ENCODE assay signal across 9 mouse cellular contexts in genomic region chr2:137115241-137116024, GRCm38 (mm10). TPM values are rescaled to one million over a fixed set of nuclear protein-coding genes. Genes with fewer than 3 reads are reported as not detected.
A peak's percentile ranks its signal among the peaks of the same experiment; 100 is the strongest.
DNase-seq lines count a peak whose midpoint lies in the region; ATAC-seq lines count a peak whose summit lies in the region.
"Had no signal": no experiment of that assay in that cellular context is flagged by ENCODE, and none has a peak within 500 bp of the region (broad histone marks: within the 10 kb centered on the region; RNA-seq: fewer than 3 reads in every experiment).

No protein-coding gene starts in this region.

- peaks cover 67% of the 10 kb centered on the region for H3K4me1 ChIP-seq in forebrain, embryonic 12.5 days
- peaks cover 63% of the 10 kb centered on the region for H3K4me1 ChIP-seq in hindbrain, embryonic 13.5 days (replicated peaks)
- H3K4me1 ChIP-seq in liver, embryonic 15.5 days (replicated peaks), result peaks cover 20% of the 10 kb centered on the region

- H3K4me2 ChIP-seq in forebrain, embryonic 12.5 days, result peak overlapping the region; percentile 89
- peak overlapping the region; percentile 95 for H3K4me2 ChIP-seq in hindbrain, embryonic 13.5 days
- peak overlapping the region; percentile 72 for H3K4me2 ChIP-seq in liver, embryonic 15.5 days

- peak overlapping the region; percentile 93 for H3K27ac ChIP-seq in forebrain, embryonic 12.5 days
- H3K27ac ChIP-seq in hindbrain, embryonic 13.5 days, result peak overlapping the region; percentile 84
- H3K27ac ChIP-seq in liver, embryonic 15.5 days (replicated peaks), result no peak overlapping the region

- no peaks in the 10 kb centered on the region for H3K36me3 ChIP-seq in forebrain, embryonic 12.5 days (replicated peaks)
- no peaks in the 10 kb centered on the region for H3K36me3 ChIP-seq in hindbrain, embryonic 13.5 days
- H3K36me3 ChIP-seq in liver, embryonic 15.5 days (replicated peaks), result no peaks in the 10 kb centered on the region

- H3K9ac ChIP-seq in forebrain, embryonic 12.5 days, result peak overlapping the region; percentile 78
- H3K9ac ChIP-seq in hindbrain, embryonic 13.5 days, result peak overlapping the region; percentile 86
- H3K9ac ChIP-seq in liver, embryonic 15.5 days, result no peak overlapping the region

- peak; percentile 26 to 29 for DNase-seq in cerebellum, postnatal 10 days
- DNase-seq in cerebellum, adult 8-10 months, result no peak
- DNase-seq in ZHBTc4 (ENCODE audit: low read depth, low spot score), result peak; percentile 41
- peak; percentile 64 for DNase-seq in neural tube, embryonic 10.5 days (ENCODE audit: extremely low spot score, low spot score)
- DNase-seq in spleen, adult 18-20 months, result no peak

- H3K9me3 ChIP-seq in forebrain, embryonic 12.5 days, result no peaks in the 10 kb centered on the region
- H3K9me3 ChIP-seq in hindbrain, embryonic 13.5 days, result no peaks in the 10 kb centered on the region
- no peaks in the 10 kb centered on the region for H3K9me3 ChIP-seq in liver, embryonic 15.5 days (replicated peaks)

- WGBS in forebrain, embryonic 12.5 days, result under 1% methylated on average over 40 of the region's 40 CpGs
- under 1% methylated on average over 40 of the region's 40 CpGs for WGBS in hindbrain, embryonic 13.5 days
- under 1% methylated on average over 40 of the region's 40 CpGs for WGBS in liver, embryonic 15.5 days (ENCODE audit: insufficient replicate concordance)

- H3K4me3 ChIP-seq in forebrain, embryonic 12.5 days (replicated peaks), result peak overlapping the region; percentile 67
- H3K4me3 ChIP-seq in hindbrain, embryonic 13.5 days, result peak overlapping the region; percentile 69
- peak overlapping the region; percentile 63 for H3K4me3 ChIP-seq in liver, embryonic 15.5 days (replicated peaks)

- H3K27me3 ChIP-seq in forebrain, embryonic 12.5 days, result peaks cover 19% of the 10 kb centered on the region
- peaks cover 18% of the 10 kb centered on the region for H3K27me3 ChIP-seq in hindbrain, embryonic 13.5 days
- H3K27me3 ChIP-seq in liver, embryonic 15.5 days, result peaks cover 58% of the 10 kb centered on the region
- H3K27me3 ChIP-seq: CH12.LX had no signal

- ATAC-seq in forebrain, embryonic 12.5 days (ENCODE audit: low FRiP score), result no peak
- no peak for ATAC-seq in hindbrain, embryonic 13.5 days (ENCODE audit: low FRiP score)
- ATAC-seq in liver, embryonic 15.5 days (ENCODE audit: insufficient read depth), result no peak

RNA-seq across cellular contexts. Expression of gene Jag1, which starts 1.0 kb away (rescaled TPM):
- polyA plus RNA-seq in forebrain, embryonic 12.5 days (2016; fragmentation: Nextera tagmentation; extraction: Ambion mirVana), result 20.5 and 21.2 TPM in 2 replicates
- polyA plus RNA-seq in hindbrain, embryonic 13.5 days (2015; fragmentation: Nextera tagmentation; extraction: Ambion mirVana), result 16.3 and 17.7 TPM in 2 replicates
- polyA plus RNA-seq in liver, embryonic 15.5 days (2015; fragmentation: Nextera tagmentation; extraction: Ambion mirVana), result 1.0 and 1.1 TPM in 2 replicates

Comparison
In these comparisons a context has a peak if more than half of its experiments do, and no peak if none do; other contexts are left out.
1. DNase-seq: peak in cerebellum, postnatal 10 days (2 of 2), ZHBTc4 (single experiment) and neural tube, embryonic 10.5 days (single experiment); none in cerebellum, adult 8-10 months (single experiment) and spleen, adult 18-20 months (0 of 2).
2. Peak in every context shown above with its lines, with median percentiles within 50 percentile points of each other: H3K4me2 ChIP-seq and H3K4me3 ChIP-seq.